Mouse (Mus musculus): ENCODE measurements around the gene Taf9. TPM values are rescaled to one million over a fixed set of nuclear protein-coding genes. Genes with fewer than 3 reads are reported as not detected.

The Taf9 gene
- 15.1 and 18.8 TPM in 2 replicates for polyA plus RNA-seq (2016; fragmentation: Nextera tagmentation; extraction: Ambion mirVana)

DNA sequence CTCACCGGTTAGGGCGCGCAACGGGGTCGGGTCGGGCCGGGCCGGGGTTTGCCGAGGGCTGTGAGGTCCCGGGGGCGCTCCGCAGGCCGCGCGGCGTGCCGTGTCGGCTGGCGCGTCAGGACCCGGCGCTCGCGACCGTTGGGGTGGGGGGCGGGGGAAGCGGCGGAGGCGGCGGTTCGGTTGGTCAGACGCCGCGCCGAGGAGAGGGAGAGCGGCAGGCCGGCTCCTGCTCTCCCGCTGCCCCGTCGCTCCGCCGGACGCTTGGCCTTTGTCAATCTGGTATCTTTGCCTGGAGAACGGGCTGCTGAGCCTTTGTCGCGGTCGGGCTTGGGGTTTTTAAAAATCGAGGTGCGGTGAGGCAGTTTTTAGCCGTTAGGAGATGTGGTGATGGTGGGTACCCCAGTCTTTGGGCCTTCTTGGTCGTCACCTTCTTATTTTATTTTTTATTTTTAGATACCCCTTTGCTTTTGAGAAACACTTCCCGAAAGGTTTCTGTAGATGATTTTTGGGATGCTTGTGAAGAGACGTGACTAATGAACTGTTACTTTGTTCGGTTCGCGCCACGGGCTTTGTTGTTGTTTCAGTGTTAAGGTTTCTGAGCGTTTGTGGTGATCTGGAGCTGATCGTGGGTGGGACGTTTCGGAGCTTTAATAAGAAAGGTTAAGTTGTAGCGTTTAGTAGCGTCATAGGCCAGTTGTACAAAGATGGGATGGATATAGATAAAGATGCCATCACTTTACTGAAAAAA is at the start of gene Taf9:
Gene Taf9 (plus strand): TSS at position 141 of the 748 bp plus-strand sequence.
- under 1% methylated on average over 62 of the region's 63 CpGs for WGBS
- Histone ChIP-seq H3K36me3 (replicated peaks) (peaks cover 43% of the 10 kb centered on the region), H3K27ac (peak within 1 kb of the TSS; percentile 100), H3K27me3 (ENCODE audit: poor library complexity, severe bottlenecking) (no peaks in the 10 kb centered on the region), H3K4me1 (peaks cover 9% of the 10 kb centered on the region), H3K4me3 (peak within 1 kb of the TSS; percentile 74), H3K9me3 (no peaks in the 10 kb centered on the region)
- DNase-seq (ENCODE audit: extremely low spot score, low spot score), result no peak

DNA sequence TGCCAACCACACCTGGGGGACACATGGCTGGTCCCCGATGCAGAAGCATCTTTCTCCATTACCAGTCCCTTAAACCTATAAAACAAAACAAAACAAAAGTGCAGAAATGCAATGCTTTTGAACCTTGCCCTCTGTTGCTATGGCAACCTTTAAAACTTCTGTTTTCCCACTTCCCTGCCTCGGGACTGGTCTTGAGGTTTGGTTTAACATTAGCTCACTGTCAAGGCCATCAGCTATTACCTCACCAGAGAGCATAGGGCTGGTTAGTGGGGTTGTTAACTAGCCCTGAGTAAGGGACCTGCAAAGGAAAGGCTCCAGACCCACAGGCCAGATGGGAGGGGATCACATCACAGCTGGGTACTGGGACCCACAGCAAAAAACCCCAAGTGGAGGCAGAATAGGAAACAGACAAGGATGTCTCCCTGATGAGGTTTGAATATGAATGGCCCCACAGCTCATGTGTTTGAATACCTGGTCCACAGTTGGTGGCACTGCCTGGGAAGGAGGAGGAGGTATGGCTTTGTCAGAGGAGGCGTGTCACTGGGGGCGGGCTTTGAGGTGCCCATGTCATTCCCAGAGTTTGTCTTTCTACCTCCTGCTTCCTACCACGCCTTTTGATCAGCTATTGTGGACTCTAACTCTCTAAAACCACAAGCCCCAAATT is 49.0 kb upstream of the Taf9 start:
- Histone ChIP-seq H3K9me3 (no peaks in the 10 kb centered on the region), H3K4me3 (no peak overlapping the region), H3K27me3 (ENCODE audit: poor library complexity, severe bottlenecking) (no peaks in the 10 kb centered on the region), H3K4me1 (peaks cover 8% of the 10 kb centered on the region), H3K27ac (no peak overlapping the region), H3K36me3 (replicated peaks) (no peaks in the 10 kb centered on the region)
- no peak for DNase-seq (ENCODE audit: extremely low spot score, low spot score)
- 72% methylated on average over 5 of the region's 5 CpGs for WGBS

DNA sequence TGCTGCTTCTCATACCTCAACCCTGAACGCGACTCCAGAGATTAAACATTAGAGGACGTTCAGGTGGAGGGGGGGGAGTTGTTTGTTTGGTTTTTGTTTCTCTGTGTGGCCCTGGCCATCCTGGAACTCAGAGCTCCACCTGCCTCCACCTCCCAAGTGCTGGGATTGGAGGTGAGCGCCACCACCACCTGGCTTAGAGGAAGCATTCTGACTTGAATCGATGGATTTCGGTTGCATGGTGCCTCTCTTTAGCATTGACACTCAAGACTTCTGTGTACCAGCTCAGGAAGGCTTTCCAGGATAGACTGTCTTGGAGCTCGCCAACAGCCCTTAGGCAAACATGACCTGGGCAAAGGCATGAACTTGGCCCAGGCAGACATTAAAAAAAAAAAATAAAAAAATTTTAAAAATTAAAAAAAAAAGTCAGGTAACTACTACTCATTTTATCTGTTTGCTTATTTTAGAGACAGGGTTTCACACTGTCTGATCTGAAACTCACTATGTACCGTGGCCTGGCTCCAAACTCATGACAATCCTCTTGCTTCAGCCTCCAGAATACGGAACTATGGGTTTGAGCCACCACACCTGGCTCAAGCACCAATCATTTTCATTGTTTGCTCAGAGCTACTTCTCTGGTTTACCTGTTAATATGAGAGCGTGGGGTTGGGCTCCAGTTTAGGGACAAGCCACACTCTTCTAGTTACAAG is 48.2 kb upstream of the Taf9 start:
- 0 out of 2 replicates have a peak, but pooled peaks cover 3% of the 10 kb centered on the region for H3K36me3 ChIP-seq (replicated peaks)
- 89% methylated on average over 10 of the region's 10 CpGs for WGBS
- no peak for DNase-seq (ENCODE audit: extremely low spot score, low spot score)

DNA sequence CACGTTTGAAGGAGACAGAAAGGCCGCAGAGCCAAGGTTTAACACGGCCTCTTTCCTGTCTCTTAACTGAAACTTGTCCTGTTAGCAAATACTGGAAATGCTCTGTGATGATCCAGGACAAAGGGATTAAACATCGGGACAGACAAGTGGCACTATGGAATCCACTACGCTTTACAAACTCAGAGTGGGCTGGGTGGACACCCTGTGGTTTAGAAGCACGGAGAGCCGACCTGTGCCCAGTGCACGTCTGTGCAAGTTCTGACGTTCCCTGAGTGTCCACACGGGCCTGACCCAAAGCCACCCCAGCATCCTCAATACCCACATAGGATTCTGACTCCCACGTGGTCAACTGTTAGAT is 47.7 kb upstream of the Taf9 start:
- Histone ChIP-seq H3K27ac (no peak overlapping the region), H3K27me3 (ENCODE audit: poor library complexity, severe bottlenecking) (no peaks in the 10 kb centered on the region), H3K4me1 (peaks cover 8% of the 10 kb centered on the region), H3K36me3 (replicated peaks) (0 out of 2 replicates have a peak, but pooled peaks cover 3% of the 10 kb centered on the region), H3K4me3 (no peak overlapping the region), H3K9me3 (peaks cover 3% of the 10 kb centered on the region; the same call in 1 of the 2 replicates)
- 90% methylated on average over 11 of the region's 11 CpGs for WGBS
- no peak for DNase-seq (ENCODE audit: extremely low spot score, low spot score)

More for the DNA sequence above, 48.2 kb upstream of the Taf9 start:
- H3K9me3 ChIP-seq, result peaks cover 3% of the 10 kb centered on the region; the same call in 1 of the 2 replicates
- no peak overlapping the region for H3K27ac ChIP-seq
- H3K4me1 ChIP-seq, result peaks cover 8% of the 10 kb centered on the region
- H3K27me3 ChIP-seq (ENCODE audit: poor library complexity, severe bottlenecking), result no peaks in the 10 kb centered on the region
- no peak overlapping the region for H3K4me3 ChIP-seq

DNA sequence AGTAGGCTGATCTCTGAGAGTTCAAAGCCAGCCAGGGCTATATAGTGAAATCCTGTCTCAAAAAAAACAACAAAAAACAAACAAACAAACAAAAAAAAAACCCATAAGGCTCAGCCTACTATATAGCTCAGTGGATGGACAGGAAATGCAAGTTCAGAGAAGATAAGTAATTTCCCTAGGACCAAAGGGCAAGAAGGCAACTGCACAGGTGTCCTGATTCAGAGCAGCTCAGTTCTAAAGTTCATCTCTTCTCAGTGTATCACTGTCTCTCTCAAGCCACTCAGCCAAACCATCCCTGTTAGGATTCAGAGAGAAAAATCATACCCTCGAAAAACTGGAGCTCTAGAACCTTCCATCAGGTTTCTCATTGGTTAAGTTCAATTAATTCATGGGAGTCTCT is 45.5 kb upstream of the Taf9 start:
- 75% methylated on average over 1 of the region's 1 CpGs for WGBS
- H3K36me3 ChIP-seq (replicated peaks), result 0 out of 2 replicates have a peak, but pooled peaks cover 3% of the 10 kb centered on the region
- peaks cover 8% of the 10 kb centered on the region for H3K4me1 ChIP-seq
- no peak overlapping the region for H3K27ac ChIP-seq
- H3K27me3 ChIP-seq (ENCODE audit: poor library complexity, severe bottlenecking), result no peaks in the 10 kb centered on the region
- peaks cover 3% of the 10 kb centered on the region; the same call in 1 of the 2 replicates for H3K9me3 ChIP-seq
- no peak for DNase-seq (ENCODE audit: extremely low spot score, low spot score)
- H3K4me3 ChIP-seq, result no peak overlapping the region

DNA sequence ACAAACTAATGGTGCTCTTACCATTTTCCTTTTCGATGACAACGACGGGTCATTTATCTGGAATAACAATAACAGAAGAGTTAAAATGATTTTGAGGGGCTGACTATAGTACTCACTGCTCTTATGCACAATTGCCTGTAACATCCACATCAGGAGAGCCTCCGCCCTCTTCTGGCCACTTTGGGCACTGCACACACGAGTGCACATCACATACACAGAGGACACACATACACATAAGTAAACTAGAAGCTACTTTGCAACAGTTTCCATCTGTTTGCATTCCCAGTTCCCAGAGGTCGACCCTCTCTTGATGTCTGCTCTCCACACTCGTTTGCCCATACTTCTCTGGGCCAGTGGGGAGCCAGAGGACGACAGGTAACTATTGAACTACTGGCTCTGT is 43.6 kb upstream of the Taf9 start:
- DNase-seq (ENCODE audit: extremely low spot score, low spot score), result no peak
- Histone ChIP-seq H3K9me3 (peaks cover 3% of the 10 kb centered on the region; the same call in 1 of the 2 replicates), H3K36me3 (replicated peaks) (0 out of 2 replicates have a peak, but pooled peaks cover 11% of the 10 kb centered on the region), H3K4me3 (no peak overlapping the region), H3K4me1 (peaks cover under 1% of the 10 kb centered on the region; the same call in 1 of the 2 replicates), H3K27me3 (ENCODE audit: poor library complexity, severe bottlenecking) (no peaks in the 10 kb centered on the region), H3K27ac (no peak overlapping the region)
- 87% methylated on average over 8 of the region's 8 CpGs for WGBS

DNA sequence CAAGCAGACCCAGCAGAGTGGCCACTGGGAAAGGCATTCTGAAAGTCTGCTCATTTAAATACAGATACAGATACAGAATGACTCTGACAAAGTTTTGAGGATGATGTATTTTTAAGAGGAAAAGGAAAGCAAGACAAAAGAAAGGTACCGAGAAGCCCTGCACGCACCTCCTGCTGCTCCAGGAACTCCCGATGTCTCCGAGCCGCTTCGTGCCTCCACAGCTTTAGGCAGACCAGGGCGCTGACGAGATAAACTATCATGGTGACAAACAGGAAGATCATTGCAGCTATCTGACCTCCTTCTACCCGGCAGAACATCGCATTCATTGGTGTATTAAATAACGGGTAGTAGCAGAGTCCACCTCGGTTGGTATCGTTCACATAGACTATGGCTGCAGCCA is 40.1 kb upstream of the Taf9 start:
- Histone ChIP-seq H3K27ac (no peak overlapping the region), H3K36me3 (replicated peaks) (0 out of 2 replicates have a peak, but pooled peaks cover 11% of the 10 kb centered on the region), H3K4me3 (no peak overlapping the region), H3K9me3 (peaks cover 3% of the 10 kb centered on the region; the same call in 1 of the 2 replicates), H3K4me1 (peaks cover 3% of the 10 kb centered on the region), H3K27me3 (ENCODE audit: poor library complexity, severe bottlenecking) (peaks cover 10% of the 10 kb centered on the region)
- DNase-seq (ENCODE audit: extremely low spot score, low spot score), result no peak
- WGBS, result 95% methylated on average over 13 of the region's 13 CpGs

DNA sequence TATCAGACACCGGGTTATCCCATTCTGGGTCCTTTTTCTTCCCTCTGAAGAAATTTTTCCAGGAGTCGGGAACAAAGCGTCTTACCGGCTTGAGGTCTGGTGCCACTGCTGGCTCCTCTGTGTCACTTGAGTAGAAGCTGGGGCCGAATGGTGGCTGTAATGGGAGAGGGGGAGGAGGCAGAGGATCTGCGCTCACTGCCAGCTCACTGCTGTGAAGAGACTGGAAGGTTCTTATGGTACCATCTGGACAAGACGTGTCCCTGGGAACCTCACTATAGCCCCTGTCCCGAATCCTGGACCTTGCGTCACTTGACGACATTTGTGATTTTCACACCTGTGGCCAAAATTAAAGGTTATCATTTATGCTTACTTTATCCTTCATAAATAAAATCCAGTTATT is 39.1 kb upstream of the Taf9 start:
- Histone ChIP-seq H3K36me3 (replicated peaks) (peaks cover 11% of the 10 kb centered on the region), H3K27me3 (ENCODE audit: poor library complexity, severe bottlenecking) (peaks cover 20% of the 10 kb centered on the region), H3K27ac (no peak overlapping the region), H3K9me3 (peaks cover 3% of the 10 kb centered on the region; the same call in 1 of the 2 replicates), H3K4me1 (peaks cover 10% of the 10 kb centered on the region), H3K4me3 (no peak overlapping the region)
- WGBS, result 94% methylated on average over 10 of the region's 10 CpGs
- no peak for DNase-seq (ENCODE audit: extremely low spot score, low spot score)

DNA sequence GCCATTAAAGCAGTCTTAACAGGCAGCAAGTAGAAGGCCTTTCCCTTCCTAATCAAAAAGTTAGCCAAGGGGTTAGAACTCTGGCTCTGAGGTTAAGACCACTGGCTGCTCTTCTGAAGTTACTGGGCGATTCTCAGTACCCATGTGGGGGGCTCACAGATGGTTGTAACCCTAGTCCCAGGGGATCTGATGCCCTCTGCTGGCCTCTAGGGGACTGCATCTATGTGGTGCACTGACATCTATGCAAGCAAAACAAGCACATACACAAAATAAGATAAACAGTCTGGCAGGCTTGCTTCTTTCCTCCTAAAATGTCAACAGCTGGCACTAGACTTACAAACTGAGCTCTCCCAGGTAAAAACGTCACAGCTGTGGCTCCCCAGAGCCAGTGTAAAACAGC is 38.5 kb upstream of the Taf9 start:
- H3K9me3 ChIP-seq, result peaks cover under 1% of the 10 kb centered on the region; the same call in 1 of the 2 replicates
- no peak overlapping the region for H3K4me3 ChIP-seq
- H3K36me3 ChIP-seq (replicated peaks), result peaks cover 15% of the 10 kb centered on the region
- WGBS, result 64% methylated on average over 2 of the region's 2 CpGs
- DNase-seq (ENCODE audit: extremely low spot score, low spot score), result no peak
- H3K4me1 ChIP-seq, result peaks cover 10% of the 10 kb centered on the region
- no peak overlapping the region for H3K27ac ChIP-seq
- H3K27me3 ChIP-seq (ENCODE audit: poor library complexity, severe bottlenecking), result peaks cover 26% of the 10 kb centered on the region

DNA sequence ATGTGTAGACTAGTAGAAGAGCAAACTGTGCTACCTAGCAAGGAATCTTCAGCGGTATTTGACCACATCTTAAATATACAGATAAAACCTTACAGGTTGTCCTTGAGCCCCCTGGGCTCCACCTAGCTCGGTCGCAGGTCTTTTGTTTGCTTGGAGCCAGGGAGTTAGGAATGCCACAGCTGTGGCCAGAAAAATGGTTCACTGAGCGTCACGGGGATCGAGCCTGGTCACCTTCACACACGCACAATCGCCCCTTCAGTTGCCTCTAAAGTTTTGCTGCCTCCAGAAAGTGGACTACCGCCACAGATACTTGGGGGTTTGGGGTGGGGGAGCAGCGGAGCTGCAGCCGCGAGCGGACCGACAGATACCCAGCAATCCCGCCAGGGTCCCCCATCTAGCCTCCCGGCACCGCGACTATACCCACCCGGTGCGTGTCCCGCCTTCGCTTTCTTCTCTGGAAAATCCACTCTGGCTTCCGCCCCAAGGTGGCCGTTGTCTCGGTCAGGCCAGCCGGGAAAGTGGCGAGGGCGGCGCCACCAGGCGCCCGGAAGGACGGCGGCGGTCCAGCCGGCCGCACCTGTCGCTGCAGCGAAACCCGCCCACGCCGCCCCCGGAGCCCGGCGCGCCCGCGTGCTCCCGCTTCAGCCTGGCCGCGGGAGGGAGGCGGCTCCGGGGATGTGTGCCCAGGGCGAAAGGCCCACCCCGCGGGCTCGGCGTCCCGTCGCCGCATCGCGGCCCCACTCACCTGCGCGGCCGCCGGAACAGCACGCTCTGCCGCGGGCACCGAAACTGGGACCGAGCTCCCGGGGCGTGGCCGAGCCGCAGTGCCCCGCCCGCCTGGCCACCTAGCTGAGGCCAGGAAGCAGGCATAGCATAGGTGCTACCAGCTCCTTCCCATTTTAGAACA is 34.9 kb upstream of the Taf9 start, which contains the start of gene Marveld2:
Gene Marveld2 (minus strand): TSS at position 791 of the 907 bp plus-strand sequence.
- WGBS, result 1% methylated on average over 74 of the region's 77 CpGs
- peak within 1 kb of the TSS; percentile 77 for H3K27ac ChIP-seq

DNA sequence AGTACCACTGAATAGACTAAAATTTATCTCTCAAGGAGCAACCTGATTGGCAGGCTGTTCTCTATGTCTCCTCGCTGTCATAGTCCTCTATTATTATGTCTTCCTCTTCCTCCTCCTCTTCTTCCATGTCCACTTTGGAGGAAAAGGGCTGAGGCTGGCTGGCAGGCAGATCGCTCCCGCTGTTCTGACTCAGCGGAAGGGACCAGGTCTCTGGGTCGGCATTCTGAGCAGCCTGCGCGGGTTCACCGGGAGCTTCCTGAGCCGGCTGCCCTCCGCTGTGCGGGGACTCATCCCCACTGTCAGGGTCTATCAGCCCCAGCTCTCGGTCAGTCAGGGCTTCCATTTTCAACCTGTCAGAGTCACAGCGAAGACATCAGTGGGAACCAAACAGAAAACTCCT is 33.8 kb upstream of the Taf9 start:
- Histone ChIP-seq H3K4me3 (no peak overlapping the region), H3K27ac (no peak overlapping the region), H3K4me1 (peaks cover 10% of the 10 kb centered on the region), H3K36me3 (replicated peaks) (peaks cover 49% of the 10 kb centered on the region), H3K27me3 (ENCODE audit: poor library complexity, severe bottlenecking) (peaks cover 27% of the 10 kb centered on the region), H3K9me3 (no peaks in the 10 kb centered on the region)
- WGBS, result 84% methylated on average over 13 of the region's 13 CpGs
- no peak for DNase-seq (ENCODE audit: extremely low spot score, low spot score)

More for the DNA sequence above, 34.9 kb upstream of the Taf9 start, which contains the start of gene Marveld2:
- no peaks in the 10 kb centered on the region for H3K9me3 ChIP-seq
- peak; percentile 28 for DNase-seq (ENCODE audit: extremely low spot score, low spot score)
- peaks cover 10% of the 10 kb centered on the region for H3K4me1 ChIP-seq
- peaks cover 45% of the 10 kb centered on the region for H3K36me3 ChIP-seq (replicated peaks)
- H3K4me3 ChIP-seq, result peak within 1 kb of the TSS; percentile 72
- peaks cover 27% of the 10 kb centered on the region for H3K27me3 ChIP-seq (ENCODE audit: poor library complexity, severe bottlenecking)

DNA sequence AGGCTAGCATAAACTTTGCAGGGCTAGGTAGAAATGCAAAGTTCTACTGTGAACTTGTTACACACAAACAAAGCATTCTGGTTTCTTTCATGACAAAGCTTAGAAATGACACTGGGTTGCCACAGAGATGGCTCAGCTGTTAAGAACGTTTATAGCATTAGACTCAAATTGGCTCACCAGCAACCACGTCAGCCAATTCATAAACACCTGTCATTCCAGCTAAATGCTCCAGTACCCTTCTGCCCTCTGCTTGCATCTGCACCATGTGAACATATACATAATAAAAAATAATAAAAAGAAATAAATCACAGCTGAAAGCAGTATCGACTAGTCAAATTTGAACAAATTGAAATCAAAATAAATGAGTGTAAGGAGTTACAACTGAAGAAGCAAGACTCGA is 29.1 kb upstream of the Taf9 start:
- no peak for DNase-seq (ENCODE audit: extremely low spot score, low spot score)
- peaks cover 7% of the 10 kb centered on the region for H3K27me3 ChIP-seq (ENCODE audit: poor library complexity, severe bottlenecking)
- WGBS, result 91% methylated on average over 4 of the region's 4 CpGs
- no peaks in the 10 kb centered on the region for H3K4me1 ChIP-seq
- peaks cover 93% of the 10 kb centered on the region for H3K36me3 ChIP-seq (replicated peaks)
- H3K27ac ChIP-seq, result no peak overlapping the region
- no peak overlapping the region for H3K4me3 ChIP-seq
- H3K9me3 ChIP-seq, result no peaks in the 10 kb centered on the region
